Mouse (Mus musculus) limb, embryonic 15.5 days (tissue): Measurements from ENCODE around the gene Gins1. TPM values are rescaled to one million over a fixed set of nuclear protein-coding genes. Genes with fewer than 3 reads are reported as not detected.
"Not testable (repeated sequence)": the region's sequence is repeated elsewhere in the genome, so short reads cannot be mapped to it uniquely, and the experiment has no call there.

ENCODE experiments used
- ATAC-seq: fragments of 200-750 bp; cut with Nextera tagmentation; 2 replicates; pipeline ENCODE4 v1.8.0; 2017; ENCODE audit warnings: low read depth, moderate TSS enrichment; ENCODE audit not compliant: insufficient number of reproducible peaks, low FRiP score, low TSS enrichment
- H3K27ac ChIP-seq: fragments of 300-500 bp; sonication (generic); 2 replicates; pipeline ENCODE4 v1.5.1; 2015; ENCODE audit warnings: moderate library complexity, mild to moderate bottlenecking, inconsistent platforms
- H3K27me3 ChIP-seq: fragments of 300-500 bp; sonication (generic); 2 replicates; pipeline ENCODE4 v1.6.1; 2015; ENCODE audit warnings: inconsistent platforms
- H3K36me3 ChIP-seq: fragments of 300-500 bp; sonication (generic); 2 replicates; pipeline ENCODE4 v1.6.1; 2015; ENCODE audit warnings: inconsistent platforms
- H3K4me1 ChIP-seq: fragments of 300-500 bp; sonication (generic); 2 replicates; pipeline ENCODE4 v1.6.1; 2015; ENCODE audit warnings: inconsistent platforms
- H3K4me2 ChIP-seq: fragments of 300-500 bp; sonication (generic); 2 replicates; pipeline ENCODE4 v1.6.1; 2015; ENCODE audit warnings: mild to moderate bottlenecking, inconsistent platforms
- H3K4me3 ChIP-seq: fragments of 300-500 bp; sonication (generic); 2 replicates; pipeline ENCODE4 v1.5.1; 2015; ENCODE audit warnings: mild to moderate bottlenecking, inconsistent platforms
- H3K9ac ChIP-seq: fragments of 300-500 bp; sonication (generic); 2 replicates; pipeline ENCODE4 v1.6.1; 2015; ENCODE audit warnings: inconsistent platforms
- H3K9me3 ChIP-seq: fragments of 300-500 bp; sonication (generic); 2 replicates; pipeline ENCODE4 v1.6.1; 2016; ENCODE audit warnings: inconsistent platforms
- WGBS: fragments of 180-500 bp; shearing (Covaris S2); methylation state at CpG from one replicate; pipeline ENCODE4 v1.1.7; 2015; 5-methylcytosine and 5-hydroxymethylcytosine counted together
- polyA plus RNA-seq: library from polyadenylated mRNA; unstranded; fragments of >200 nt; fragmentation: Nextera tagmentation; extraction: Ambion mirVana; gene quantifications from 2 replicates; pipeline ENCODE4 v1.2.1, GENCODE M21; 2015

Gene Gins1
- polyA plus RNA-seq, 1 experiment from 2014 or later: 29.1 TPM

DNA sequence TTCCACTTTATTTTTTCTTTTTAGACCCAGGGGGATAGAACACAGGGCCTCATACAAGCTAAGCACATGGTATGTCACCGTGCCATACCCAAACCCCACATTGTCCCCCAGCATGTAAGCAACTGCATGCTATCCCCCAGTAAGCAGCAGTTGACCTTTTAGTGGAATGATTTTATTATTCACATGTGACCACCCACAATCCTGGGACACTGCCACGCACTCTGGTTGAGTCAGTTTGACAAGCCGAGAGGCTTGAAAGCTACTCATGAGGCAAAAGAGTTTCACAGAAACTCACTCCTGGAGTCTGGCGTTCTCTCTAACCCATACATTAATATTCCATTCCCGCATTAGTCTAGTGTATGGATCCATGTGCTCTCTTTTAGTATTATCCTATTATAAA, 42.1 kb downstream of the Gins1 start:
- not testable (repeated sequence) for H3K4me2 ChIP-seq, H3K4me1 ChIP-seq, H3K27me3 ChIP-seq, ATAC-seq, H3K9ac ChIP-seq, H3K4me3 ChIP-seq, H3K27ac ChIP-seq, H3K9me3 ChIP-seq
- 89% methylated on average over 5 of the region's 5 CpGs for WGBS
- peaks cover 18% of the 10 kb centered on the region; the same call in 1 of the 2 replicates for H3K36me3 ChIP-seq

DNA sequence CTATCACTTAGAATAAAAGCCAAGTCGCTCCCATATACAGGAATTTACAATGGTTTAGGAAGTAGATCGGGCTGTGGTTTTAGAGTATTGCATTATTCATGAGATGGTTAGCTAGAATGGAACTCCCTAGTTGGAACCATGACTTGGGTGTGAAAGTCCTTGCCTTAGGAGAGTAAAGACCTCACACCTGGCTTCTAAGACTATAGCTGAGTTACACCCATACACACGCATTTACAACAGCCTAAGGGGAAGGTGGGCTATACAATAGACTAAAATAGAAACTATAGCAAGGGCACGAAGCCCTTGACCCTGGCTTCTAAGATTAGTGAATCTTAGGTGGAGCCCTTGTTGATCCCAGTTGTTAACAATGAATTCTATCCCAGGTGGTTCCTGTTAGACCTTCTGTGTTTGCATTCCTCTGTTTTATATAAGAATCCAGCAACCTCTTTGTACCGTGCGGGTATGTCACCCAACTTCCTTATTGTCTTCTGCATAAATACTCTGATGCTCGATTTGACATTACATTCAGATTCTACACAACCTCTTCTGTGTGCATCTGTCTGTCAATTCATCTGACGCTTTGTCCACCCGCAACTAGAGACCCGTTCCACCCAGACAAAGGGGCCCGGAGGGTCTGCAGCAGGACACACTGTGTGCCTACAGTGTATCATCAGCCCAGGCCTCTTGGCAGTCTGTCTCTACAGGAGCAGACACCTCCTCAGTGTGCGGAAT, 42.8 kb downstream of the Gins1 start:
- not testable (repeated sequence) for H3K9me3 ChIP-seq, H3K4me3 ChIP-seq, ATAC-seq, H3K27ac ChIP-seq, H3K4me1 ChIP-seq, H3K9ac ChIP-seq, H3K27me3 ChIP-seq, H3K4me2 ChIP-seq
- peaks cover 18% of the 10 kb centered on the region; the same call in 1 of the 2 replicates for H3K36me3 ChIP-seq
- 89% methylated on average over 12 of the region's 12 CpGs for WGBS

DNA sequence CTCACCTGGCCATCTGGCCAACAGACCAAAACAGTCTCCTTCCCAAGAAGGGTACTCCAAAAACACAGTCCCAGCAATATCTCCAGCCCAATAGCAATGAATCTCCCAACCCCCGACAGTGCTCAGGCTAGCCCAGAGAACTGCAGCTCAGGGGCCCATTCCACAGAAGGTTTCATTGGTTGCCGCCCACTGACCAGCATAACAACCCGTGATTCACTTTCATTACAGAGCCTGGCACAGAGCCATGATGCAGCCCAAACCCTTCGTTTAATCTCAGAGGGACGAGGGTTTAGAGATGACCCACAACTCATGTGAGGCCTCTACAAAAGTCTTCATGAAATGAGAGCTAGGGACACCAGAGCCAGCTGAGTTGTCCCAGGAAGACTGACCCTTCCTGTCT, 43.6 kb downstream of the Gins1 start:
- no peak overlapping the region for H3K4me3 ChIP-seq
- no peak for ATAC-seq
- H3K4me1 ChIP-seq: no peaks in the 10 kb centered on the region
- 83% methylated on average over 5 of the region's 5 CpGs for WGBS
- no peaks in the 10 kb centered on the region for H3K27me3 ChIP-seq
- no peak overlapping the region for H3K4me2 ChIP-seq
- H3K27ac ChIP-seq: no peak overlapping the region
- peaks cover 17% of the 10 kb centered on the region; the same call in 1 of the 2 replicates for H3K36me3 ChIP-seq
- H3K9me3 ChIP-seq: no peaks in the 10 kb centered on the region
- H3K9ac ChIP-seq: no peak overlapping the region

DNA sequence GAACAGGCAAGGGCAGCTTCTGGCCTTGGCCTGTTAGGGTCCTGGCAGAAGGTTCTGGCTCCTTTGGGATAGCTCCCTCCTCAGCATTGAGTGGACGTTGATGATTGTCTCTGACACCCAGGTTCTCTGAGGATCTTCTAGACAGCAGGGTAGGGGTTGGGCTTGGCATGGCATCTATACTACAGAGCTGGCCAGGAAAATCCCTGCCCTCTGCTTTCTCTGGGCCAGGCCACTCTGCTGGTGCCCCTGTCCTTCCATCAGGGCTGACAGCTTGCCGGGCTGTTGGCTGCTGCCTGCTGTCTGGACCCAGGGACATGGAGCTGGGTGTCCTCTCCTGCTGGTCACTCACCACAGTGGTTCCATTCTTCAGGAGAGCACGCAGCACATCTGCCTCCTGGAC, 44.5 kb downstream of the Gins1 start:
- no peak for ATAC-seq
- Histone ChIP-seq H3K36me3 (peaks cover 16% of the 10 kb centered on the region; the same call in 1 of the 2 replicates), H3K4me1 (no peaks in the 10 kb centered on the region), H3K9ac (no peak overlapping the region), H3K4me2 (no peak overlapping the region), H3K4me3 (no peak overlapping the region), H3K27me3 (no peaks in the 10 kb centered on the region), H3K9me3 (no peaks in the 10 kb centered on the region), H3K27ac (no peak overlapping the region)
- WGBS: 89% methylated on average over 3 of the region's 3 CpGs

DNA sequence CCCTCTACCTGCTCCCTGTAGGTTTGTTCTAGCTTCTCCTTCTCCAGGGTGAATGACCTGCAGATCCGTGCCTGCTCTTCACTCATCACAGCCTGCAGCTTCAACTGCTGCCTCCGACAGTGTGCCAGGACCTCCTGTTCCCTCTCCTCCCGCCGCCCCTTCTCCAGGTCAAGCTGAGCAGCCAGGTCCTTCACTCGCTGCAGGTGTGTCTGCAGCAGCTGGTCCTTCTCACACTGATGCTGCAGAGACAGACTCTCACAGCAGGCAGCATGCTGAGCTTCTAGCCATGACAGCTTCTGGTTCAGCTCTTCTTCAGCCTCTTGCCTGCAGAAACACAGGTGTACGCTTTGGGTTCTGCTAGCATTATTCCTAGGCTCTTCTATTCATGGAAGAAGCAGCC, 44.9 kb downstream of the Gins1 start:
- Histone ChIP-seq H3K4me1 (no peaks in the 10 kb centered on the region), H3K4me3 (no peak overlapping the region), H3K4me2 (no peak overlapping the region), H3K27me3 (no peaks in the 10 kb centered on the region), H3K27ac (no peak overlapping the region), H3K9me3 (no peaks in the 10 kb centered on the region), H3K36me3 (peaks cover 16% of the 10 kb centered on the region; the same call in 1 of the 2 replicates), H3K9ac (no peak overlapping the region)
- no peak for ATAC-seq
- WGBS: 91% methylated on average over 6 of the region's 6 CpGs

DNA sequence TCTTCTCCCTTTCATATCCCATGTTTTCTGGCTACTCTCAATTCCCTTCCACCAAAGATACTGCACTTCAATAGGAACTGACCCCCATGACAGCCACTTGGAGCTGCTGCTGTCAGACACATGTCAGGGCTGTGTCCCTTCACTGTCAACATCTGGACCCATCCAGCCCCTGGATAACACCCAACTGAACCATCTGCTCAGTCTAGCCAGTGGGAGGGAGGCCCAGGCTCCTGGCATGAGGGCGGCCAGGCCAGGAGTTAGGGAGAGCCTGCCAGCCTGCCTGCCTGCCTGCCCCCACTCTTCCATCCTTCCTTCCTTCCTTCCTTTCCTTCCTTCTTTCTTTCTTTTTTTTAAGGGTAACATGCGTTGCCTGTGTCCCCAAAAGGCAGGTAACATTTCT, 46.0 kb downstream of the Gins1 start:
- Histone ChIP-seq H3K9ac (no peak overlapping the region), H3K4me2 (no peak overlapping the region), H3K27ac (no peak overlapping the region), H3K4me1 (no peaks in the 10 kb centered on the region), H3K9me3 (no peaks in the 10 kb centered on the region), H3K4me3 (no peak overlapping the region), H3K27me3 (no peaks in the 10 kb centered on the region), H3K36me3 (peaks cover 16% of the 10 kb centered on the region; the same call in 1 of the 2 replicates)
- 66% methylated on average over 2 of the region's 2 CpGs for WGBS
- no peak for ATAC-seq

DNA sequence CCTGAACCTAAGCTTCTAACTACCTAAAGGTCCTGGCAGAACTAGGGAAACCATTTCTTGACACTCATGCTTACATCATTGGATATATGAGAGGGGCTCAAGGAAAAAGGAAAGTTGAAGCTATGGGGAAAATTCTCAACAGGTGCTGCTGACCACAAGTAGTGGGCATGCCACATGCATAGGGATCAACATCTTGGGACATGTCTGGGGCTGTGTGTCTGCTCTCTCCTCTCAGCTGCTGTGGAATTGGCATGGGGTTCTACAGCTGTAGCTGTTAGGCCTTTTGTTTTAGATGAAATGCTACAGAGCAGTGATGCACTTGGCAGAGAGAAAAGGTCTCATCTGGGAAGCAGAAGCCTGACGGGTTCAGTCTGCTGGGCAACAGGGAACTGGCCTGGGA, 50.7 kb downstream of the Gins1 start:
- H3K27me3 ChIP-seq: no peaks in the 10 kb centered on the region
- no peak overlapping the region for H3K4me2 ChIP-seq
- H3K36me3 ChIP-seq: 0 out of 2 replicates have a peak, but pooled peaks cover 9% of the 10 kb centered on the region
- H3K27ac ChIP-seq: no peak overlapping the region
- H3K4me3 ChIP-seq: no peak overlapping the region
- no peaks in the 10 kb centered on the region for H3K4me1 ChIP-seq
- no peak for ATAC-seq
- H3K9ac ChIP-seq: no peak overlapping the region
- 68% methylated on average over 1 of the region's 1 CpGs for WGBS
- H3K9me3 ChIP-seq: no peaks in the 10 kb centered on the region

DNA sequence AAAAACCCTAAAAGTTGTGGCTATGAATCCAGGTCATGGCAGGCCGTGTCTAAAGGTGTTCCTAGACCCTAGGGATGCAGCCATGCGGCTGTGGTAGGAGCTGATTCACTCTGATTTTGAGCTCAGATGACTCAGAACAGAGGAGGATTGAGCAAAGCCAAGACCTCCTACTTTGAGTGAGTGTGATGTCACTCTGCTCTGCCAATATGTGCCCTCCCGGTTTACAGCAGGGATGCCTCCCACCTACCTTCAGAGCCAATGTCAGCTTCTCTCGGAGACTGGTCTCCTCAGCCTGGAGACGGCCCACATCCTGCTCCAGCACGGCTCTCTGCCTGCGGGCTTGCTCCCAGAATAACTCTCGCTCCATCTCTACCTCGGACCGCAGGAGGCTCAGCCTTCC, 54.3 kb downstream of the Gins1 start:
- Histone ChIP-seq H3K4me2 (no peak overlapping the region), H3K4me1 (no peaks in the 10 kb centered on the region), H3K36me3 (0 out of 2 replicates have a peak, but pooled peaks cover 9% of the 10 kb centered on the region), H3K27me3 (no peaks in the 10 kb centered on the region), H3K9me3 (no peaks in the 10 kb centered on the region), H3K27ac (no peak overlapping the region), H3K9ac (no peak overlapping the region), H3K4me3 (no peak overlapping the region)
- no peak for ATAC-seq
- 84% methylated on average over 10 of the region's 10 CpGs for WGBS

DNA sequence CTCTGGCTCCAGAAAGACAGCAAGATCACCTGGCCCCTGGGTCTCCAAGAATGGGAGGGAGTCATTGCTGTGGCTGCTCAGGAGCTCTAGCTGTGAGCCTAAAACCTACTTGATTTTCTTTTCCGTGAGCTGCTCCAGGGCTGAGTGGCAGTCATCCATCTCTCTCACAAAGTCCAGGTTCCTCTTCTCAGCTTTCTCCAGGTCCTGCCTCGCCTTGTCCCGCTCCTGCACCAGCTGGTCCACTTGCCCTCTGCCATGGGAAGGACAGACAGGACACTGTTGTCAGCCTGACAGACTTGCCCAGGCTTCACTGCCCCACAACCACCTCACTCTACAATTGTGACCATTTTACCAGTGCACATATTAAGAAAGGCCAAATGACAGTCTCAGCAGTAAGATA, 58.0 kb downstream of the Gins1 start:
- no peak for ATAC-seq
- WGBS: 83% methylated on average over 3 of the region's 3 CpGs
- peaks cover 18% of the 10 kb centered on the region for H3K36me3 ChIP-seq
- no peak overlapping the region for H3K4me3 ChIP-seq
- H3K9ac ChIP-seq: no peak overlapping the region
- H3K27me3 ChIP-seq: no peaks in the 10 kb centered on the region
- no peaks in the 10 kb centered on the region for H3K4me1 ChIP-seq
- no peak overlapping the region for H3K27ac ChIP-seq
- H3K4me2 ChIP-seq: no peak overlapping the region
- H3K9me3 ChIP-seq: no peaks in the 10 kb centered on the region

DNA sequence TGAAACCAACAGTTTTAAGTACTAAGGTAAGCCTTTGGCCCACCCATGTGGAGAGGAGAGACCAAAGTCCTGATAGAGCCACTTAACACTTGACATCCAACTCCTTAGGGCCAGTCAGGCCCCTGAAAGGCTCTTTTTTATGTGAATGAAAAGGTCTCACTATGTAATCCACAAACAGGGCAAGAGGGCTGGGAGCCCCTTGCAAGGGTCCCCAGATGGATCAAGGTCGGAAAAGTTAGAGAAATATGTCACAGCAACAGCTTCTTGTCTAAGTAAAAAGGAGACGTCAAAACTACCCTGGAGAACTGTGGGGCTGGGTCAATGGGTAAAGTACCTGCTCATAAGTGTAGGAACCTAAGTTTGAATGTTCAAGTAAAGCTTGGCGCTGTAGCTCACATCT, 59.4 kb downstream of the Gins1 start:
- Histone ChIP-seq H3K4me3 (no peak overlapping the region), H3K4me2 (no peak overlapping the region), H3K9ac (no peak overlapping the region), H3K27me3 (no peaks in the 10 kb centered on the region), H3K4me1 (no peaks in the 10 kb centered on the region), H3K27ac (no peak overlapping the region), H3K36me3 (peaks cover 15% of the 10 kb centered on the region), H3K9me3 (no peaks in the 10 kb centered on the region)
- no peak for ATAC-seq
- 87% methylated on average over 3 of the region's 3 CpGs for WGBS

DNA sequence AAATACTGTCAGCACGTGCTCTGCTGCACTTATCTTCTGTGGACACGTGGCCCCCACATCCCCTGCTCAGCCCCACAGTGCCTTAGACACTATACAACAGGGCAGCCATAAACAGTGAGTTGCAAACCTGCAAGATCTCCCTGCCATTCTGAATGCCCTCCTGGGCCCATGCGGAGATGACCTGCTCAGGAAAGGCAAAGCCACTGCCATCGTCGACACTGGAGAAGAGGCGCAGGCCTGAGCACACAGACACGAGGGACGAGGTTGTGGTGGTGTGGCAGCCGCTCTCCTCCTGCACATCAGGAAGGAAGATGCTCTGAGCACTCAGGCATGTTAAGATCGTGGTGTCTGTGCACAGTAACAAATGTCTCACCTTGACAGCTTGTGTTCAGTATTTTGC, 60.8 kb downstream of the Gins1 start:
- H3K36me3 ChIP-seq: peaks cover 19% of the 10 kb centered on the region
- 90% methylated on average over 10 of the region's 10 CpGs for WGBS

DNA sequence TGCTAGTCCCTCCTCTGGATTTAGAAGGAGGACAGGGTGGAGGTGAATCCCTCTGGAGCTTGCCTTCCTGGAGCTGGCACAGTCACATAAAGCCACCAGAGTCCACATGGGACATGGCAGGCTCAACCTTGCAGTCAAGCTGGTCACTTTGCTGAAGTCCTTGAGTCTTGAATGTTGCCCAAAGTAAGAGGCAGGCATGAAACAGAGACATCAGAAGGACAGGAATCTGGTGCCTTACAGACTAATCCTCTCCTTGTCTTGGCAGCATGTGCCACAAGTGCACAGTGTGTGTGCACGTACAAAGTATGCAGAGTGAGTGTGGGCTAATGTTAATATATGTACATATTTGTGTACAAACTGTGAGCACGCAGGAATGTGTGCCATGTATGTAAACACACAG, 62.3 kb downstream of the Gins1 start:
- Histone ChIP-seq H3K36me3 (peaks cover 22% of the 10 kb centered on the region), H3K4me1 (no peaks in the 10 kb centered on the region), H3K27me3 (no peaks in the 10 kb centered on the region), H3K9ac (no peak overlapping the region), H3K4me2 (no peak overlapping the region), H3K4me3 (no peak overlapping the region), H3K9me3 (no peaks in the 10 kb centered on the region), H3K27ac (no peak overlapping the region)
- WGBS: 92% methylated on average over 2 of the region's 2 CpGs
- ATAC-seq: no peak

More for the DNA sequence above, 60.8 kb downstream of the Gins1 start:
- no peak overlapping the region for H3K4me2 ChIP-seq
- no peaks in the 10 kb centered on the region for H3K4me1 ChIP-seq
- no peak overlapping the region for H3K9ac ChIP-seq
- no peak overlapping the region for H3K27ac ChIP-seq
- no peaks in the 10 kb centered on the region for H3K27me3 ChIP-seq
- no peak for ATAC-seq
- no peaks in the 10 kb centered on the region for H3K9me3 ChIP-seq
- H3K4me3 ChIP-seq: no peak overlapping the region

DNA sequence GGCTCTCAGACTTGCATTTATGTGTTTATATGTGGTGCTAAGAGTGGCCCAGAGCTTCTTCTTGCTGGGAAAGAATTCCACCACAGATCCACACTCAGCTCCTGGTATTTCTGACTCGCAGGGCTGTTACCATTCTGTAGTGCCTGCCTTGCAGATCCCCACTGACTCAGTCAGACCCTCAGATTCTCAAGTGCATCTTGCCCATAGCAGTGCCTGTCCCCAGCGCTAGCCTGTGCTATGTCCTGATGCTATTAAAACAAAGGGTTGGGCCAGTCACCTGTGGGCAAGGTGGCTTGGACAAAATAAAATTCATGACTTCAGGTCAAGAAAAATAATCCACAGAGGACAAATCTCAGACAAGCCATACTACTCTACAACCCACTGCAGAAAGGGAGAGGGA, 64.0 kb downstream of the Gins1 start:
- no peak overlapping the region for H3K9ac ChIP-seq
- H3K4me1 ChIP-seq: no peaks in the 10 kb centered on the region
- H3K4me2 ChIP-seq: no peak overlapping the region
- no peak overlapping the region for H3K27ac ChIP-seq
- no peak overlapping the region for H3K4me3 ChIP-seq
- H3K9me3 ChIP-seq: no peaks in the 10 kb centered on the region
- WGBS: 85% methylated on average over 2 of the region's 2 CpGs
- ATAC-seq: no peak
- H3K36me3 ChIP-seq: peaks cover 30% of the 10 kb centered on the region
- no peaks in the 10 kb centered on the region for H3K27me3 ChIP-seq
